Mouse (Mus musculus) forebrain, embryonic 16.5 days (tissue): Measurements from ENCODE around the gene Otulin. TPM values are rescaled to one million over a fixed set of nuclear protein-coding genes. Genes with fewer than 3 reads are reported as not detected.

Source experiments
- ATAC-seq: fragments of 200-750 bp; cut with Nextera tagmentation; 2 replicates; pipeline ENCODE4 v1.8.0; 2017; ENCODE audit warnings: mild to moderate bottlenecking, moderate library complexity
- H3K27ac ChIP-seq: fragments of 300-500 bp; sonication (generic); 2 replicates; pipeline ENCODE4 v1.5.1; 2014; ENCODE audit warnings: low read length, control low read depth
- H3K27me3 ChIP-seq: fragments of 300-500 bp; sonication (generic); replicated peaks from 2 replicates; pipeline ENCODE4 v1.6.1; 2014; ENCODE audit warnings: low read length; ENCODE audit not compliant: control insufficient read depth, insufficient read depth
- H3K36me3 ChIP-seq: fragments of 300-500 bp; sonication (generic); 2 replicates; pipeline ENCODE4 v1.6.1; 2014; ENCODE audit not compliant: control insufficient read depth, insufficient read depth
- H3K4me1 ChIP-seq: fragments of 300-500 bp; sonication (generic); replicated peaks from 2 replicates; pipeline ENCODE4 v1.6.1; 2014; ENCODE audit warnings: low read length; ENCODE audit not compliant: control insufficient read depth, insufficient read depth
- H3K4me2 ChIP-seq: fragments of 300-500 bp; sonication (generic); 2 replicates; pipeline ENCODE4 v1.6.1; 2014; ENCODE audit warnings: mild to moderate bottlenecking, low read length, control low read depth
- H3K4me3 ChIP-seq: fragments of 300-500 bp; sonication (generic); replicated peaks from 2 replicates; pipeline ENCODE4 v1.5.1; 2014; ENCODE audit warnings: mild to moderate bottlenecking, low read length, control low read depth
- H3K9ac ChIP-seq: fragments of 300-500 bp; sonication (generic); replicated peaks from 2 replicates; pipeline ENCODE4 v1.6.1; 2014; ENCODE audit warnings: low read depth, low read length, control low read depth
- H3K9me3 ChIP-seq: fragments of 300-500 bp; sonication (generic); 2 replicates; pipeline ENCODE4 v1.6.1; 2016; ENCODE audit warnings: low read length; ENCODE audit not compliant: control insufficient read depth
- WGBS: fragments of 180-500 bp; shearing (Covaris S2); extraction: QIAGEN DNeasy Blood & Tissue Kit; methylation state at CpG from one replicate; pipeline ENCODE4 v1.1.7; 2014; 5-methylcytosine and 5-hydroxymethylcytosine counted together
- polyA plus RNA-seq: library from polyadenylated mRNA; unstranded; fragments of >200 nt; fragmentation: Nextera tagmentation; extraction: Ambion mirVana; gene quantifications from 2 replicates; pipeline ENCODE4 v1.2.1, GENCODE M21; 2015

Gene Otulin
- polyA plus RNA-seq, 1 experiment from 2014 or later = 28.0 TPM

DNA sequence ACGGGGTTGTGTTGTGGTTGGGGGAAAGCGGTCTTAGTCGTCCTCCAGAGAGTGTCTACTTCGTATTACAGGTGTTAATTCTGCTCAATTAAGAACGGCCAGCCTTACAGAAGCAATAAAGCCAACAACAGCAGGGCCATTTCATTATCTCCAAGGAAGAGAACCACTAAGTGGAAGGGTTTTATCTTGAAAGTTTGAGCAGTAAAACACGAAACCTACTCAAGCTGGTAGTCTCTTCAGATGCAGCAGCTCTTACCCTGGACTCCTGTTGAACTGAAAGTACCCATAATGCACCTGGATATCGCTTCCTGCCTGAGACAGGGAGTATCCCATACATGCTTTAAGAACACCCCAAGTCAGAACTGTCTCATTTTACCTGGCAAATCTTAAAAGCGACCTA, 40.2 kb upstream of the Otulin start:
- H3K4me2 ChIP-seq = no peak overlapping the region
- H3K9me3 ChIP-seq = no peaks in the 10 kb centered on the region
- no peak overlapping the region for H3K4me3 ChIP-seq
- H3K4me1 ChIP-seq = no peaks in the 10 kb centered on the region
- no peaks in the 10 kb centered on the region for H3K27me3 ChIP-seq
- no peak overlapping the region for H3K9ac ChIP-seq
- H3K36me3 ChIP-seq = no peaks in the 10 kb centered on the region
- ATAC-seq = no peak
- 79% methylated on average over 8 of the region's 8 CpGs for WGBS
- no peak overlapping the region for H3K27ac ChIP-seq

DNA sequence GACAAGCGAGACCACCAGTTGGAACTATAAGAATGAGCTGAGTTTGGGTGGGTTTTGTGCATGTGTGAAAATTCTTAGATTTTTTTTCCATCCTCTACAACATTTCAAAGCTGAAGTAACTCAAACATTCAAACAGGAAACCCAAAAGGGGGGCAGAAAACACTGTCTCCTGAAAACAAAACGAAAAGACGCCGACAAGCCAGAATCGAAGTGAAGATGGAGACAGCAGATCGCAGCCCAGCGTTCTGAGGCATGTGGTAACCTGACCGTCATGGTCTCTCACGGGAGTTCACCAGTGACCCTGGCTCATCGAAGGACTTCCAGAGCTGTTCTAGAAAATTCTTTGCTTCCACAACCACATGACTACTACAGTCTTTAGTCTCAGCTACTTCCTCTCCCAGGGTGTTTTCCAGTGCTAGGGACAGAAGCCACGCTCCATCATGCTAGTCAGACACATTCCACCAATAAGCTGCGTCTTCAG, 39.5 kb upstream of the Otulin start:
- H3K4me3 ChIP-seq = no peak overlapping the region

DNA sequence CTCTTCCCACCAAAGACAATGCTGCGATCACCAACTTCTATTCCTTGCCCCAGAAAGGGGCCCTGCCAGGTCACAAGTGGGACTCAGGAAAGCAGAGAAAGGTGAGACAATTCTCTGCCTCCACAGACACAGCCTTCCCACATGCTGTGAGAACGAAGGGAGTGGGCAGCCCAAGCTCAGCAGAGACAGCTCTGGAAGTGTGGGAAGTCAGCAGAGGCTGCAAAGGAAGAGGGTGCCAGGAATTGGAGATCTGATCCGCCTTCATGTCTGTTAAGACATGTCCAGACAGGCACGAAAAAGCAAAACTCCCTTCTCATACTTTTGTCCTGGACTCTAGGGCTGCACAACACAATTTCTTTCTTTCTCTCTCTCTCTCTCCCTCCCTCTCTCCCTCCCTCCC, 38.8 kb upstream of the Otulin start:
- H3K36me3 ChIP-seq = no peaks in the 10 kb centered on the region
- no peak overlapping the region for H3K27ac ChIP-seq
- no peak overlapping the region for H3K4me2 ChIP-seq
- H3K4me3 ChIP-seq = no peak overlapping the region
- no peaks in the 10 kb centered on the region for H3K27me3 ChIP-seq
- 73% methylated on average over 4 of the region's 4 CpGs for WGBS
- H3K9ac ChIP-seq = no peak overlapping the region
- H3K4me1 ChIP-seq = no peaks in the 10 kb centered on the region
- ATAC-seq = no peak
- H3K9me3 ChIP-seq = no peaks in the 10 kb centered on the region

More for the DNA sequence above, 39.5 kb upstream of the Otulin start:
- ATAC-seq = no peak
- Histone ChIP-seq H3K36me3 (no peaks in the 10 kb centered on the region), H3K9ac (no peak overlapping the region), H3K27ac (no peak overlapping the region), H3K4me2 (no peak overlapping the region), H3K27me3 (no peaks in the 10 kb centered on the region), H3K9me3 (no peaks in the 10 kb centered on the region), H3K4me1 (no peaks in the 10 kb centered on the region)
- 84% methylated on average over 12 of the region's 12 CpGs for WGBS

DNA sequence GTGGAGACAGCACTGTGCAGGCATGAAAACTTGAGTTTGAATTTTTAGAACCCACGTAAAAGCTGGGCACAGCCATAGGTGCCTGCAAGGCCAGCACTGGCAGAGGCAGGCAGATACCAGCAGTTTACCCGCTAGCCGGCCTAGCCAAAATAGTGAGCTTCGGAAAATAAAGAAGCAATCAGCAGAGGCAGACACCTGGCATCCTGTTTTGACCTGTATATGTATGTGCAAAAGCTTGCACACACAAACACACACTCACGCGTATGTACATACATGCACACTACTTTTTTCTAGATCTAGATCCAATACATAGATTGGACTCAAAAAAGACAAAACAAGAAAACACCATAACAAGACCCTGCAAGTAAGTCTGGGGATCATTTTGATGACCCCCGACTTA, 38.1 kb upstream of the Otulin start:
- Histone ChIP-seq H3K27ac (no peak overlapping the region), H3K4me1 (no peaks in the 10 kb centered on the region), H3K4me2 (no peak overlapping the region), H3K9me3 (no peaks in the 10 kb centered on the region), H3K27me3 (no peaks in the 10 kb centered on the region), H3K4me3 (no peak overlapping the region), H3K9ac (no peak overlapping the region), H3K36me3 (no peaks in the 10 kb centered on the region)
- WGBS = 89% methylated on average over 7 of the region's 7 CpGs
- no peak for ATAC-seq

DNA sequence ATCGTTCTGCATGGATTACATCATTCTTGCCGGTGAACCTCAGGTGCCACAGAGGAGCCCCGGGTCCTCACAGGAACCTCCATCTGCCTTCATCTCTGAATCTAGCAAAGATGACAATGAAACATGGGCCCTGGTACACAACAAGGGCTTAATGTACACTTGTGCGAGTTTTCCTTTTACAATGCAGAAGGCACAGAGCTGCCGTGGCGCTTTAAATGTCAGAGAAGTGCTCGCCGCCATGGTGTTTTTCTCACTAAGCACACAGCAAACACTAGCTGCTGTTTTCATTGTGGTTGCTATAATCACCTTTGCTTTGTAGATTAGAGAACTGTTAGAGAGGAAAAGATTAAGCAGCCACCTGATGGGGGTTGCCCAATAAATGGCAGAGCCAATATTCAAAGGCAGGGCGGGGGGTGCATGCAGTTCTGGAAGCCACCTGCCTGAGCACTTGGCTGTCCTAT, 37.5 kb upstream of the Otulin start:
- WGBS = 64% methylated on average over 9 of the region's 9 CpGs
- no peaks in the 10 kb centered on the region for H3K9me3 ChIP-seq
- no peak for ATAC-seq
- H3K27ac ChIP-seq = no peak overlapping the region
- no peaks in the 10 kb centered on the region for H3K27me3 ChIP-seq
- no peaks in the 10 kb centered on the region for H3K4me1 ChIP-seq
- no peak overlapping the region for H3K9ac ChIP-seq
- H3K4me3 ChIP-seq = no peak overlapping the region
- H3K4me2 ChIP-seq = no peak overlapping the region
- H3K36me3 ChIP-seq = no peaks in the 10 kb centered on the region

DNA sequence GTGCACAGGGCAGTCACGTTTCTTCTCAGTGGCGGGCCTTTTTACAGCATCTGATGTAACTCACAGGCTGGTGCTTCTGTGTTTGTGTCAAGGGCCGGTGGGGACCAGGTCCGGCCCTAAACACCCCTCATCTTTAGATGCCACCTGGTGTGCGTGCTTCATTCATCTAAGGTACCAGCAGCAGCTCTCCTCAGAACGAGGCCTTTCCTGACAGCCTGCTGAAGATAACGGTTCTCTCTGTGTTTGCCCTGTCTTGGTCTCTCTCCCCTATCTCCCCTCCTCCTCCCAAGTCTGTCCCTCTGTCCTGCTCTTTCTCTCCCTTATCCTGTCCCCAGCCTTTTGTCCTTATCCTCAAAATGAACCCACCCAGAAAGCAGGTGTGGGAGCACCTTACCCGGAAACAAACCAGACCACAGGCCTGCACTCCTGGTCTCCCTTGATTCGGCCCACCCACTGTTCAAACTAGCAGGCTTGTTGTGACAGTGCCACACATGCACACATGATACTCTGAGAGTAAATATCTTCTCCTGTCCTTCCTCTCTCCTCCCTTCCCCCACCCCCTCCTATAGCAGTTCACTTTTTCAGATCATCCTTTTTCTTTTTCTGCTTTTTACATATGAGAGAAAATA, 36.5 kb upstream of the Otulin start:
- H3K4me1 ChIP-seq = no peaks in the 10 kb centered on the region
- H3K27me3 ChIP-seq = no peaks in the 10 kb centered on the region
- H3K4me3 ChIP-seq = no peak overlapping the region
- no peak for ATAC-seq
- H3K9ac ChIP-seq = no peak overlapping the region
- 55% methylated on average over 9 of the region's 9 CpGs for WGBS
- H3K4me2 ChIP-seq = no peak overlapping the region
- no peaks in the 10 kb centered on the region for H3K36me3 ChIP-seq
- no peaks in the 10 kb centered on the region for H3K9me3 ChIP-seq
- H3K27ac ChIP-seq = no peak overlapping the region

DNA sequence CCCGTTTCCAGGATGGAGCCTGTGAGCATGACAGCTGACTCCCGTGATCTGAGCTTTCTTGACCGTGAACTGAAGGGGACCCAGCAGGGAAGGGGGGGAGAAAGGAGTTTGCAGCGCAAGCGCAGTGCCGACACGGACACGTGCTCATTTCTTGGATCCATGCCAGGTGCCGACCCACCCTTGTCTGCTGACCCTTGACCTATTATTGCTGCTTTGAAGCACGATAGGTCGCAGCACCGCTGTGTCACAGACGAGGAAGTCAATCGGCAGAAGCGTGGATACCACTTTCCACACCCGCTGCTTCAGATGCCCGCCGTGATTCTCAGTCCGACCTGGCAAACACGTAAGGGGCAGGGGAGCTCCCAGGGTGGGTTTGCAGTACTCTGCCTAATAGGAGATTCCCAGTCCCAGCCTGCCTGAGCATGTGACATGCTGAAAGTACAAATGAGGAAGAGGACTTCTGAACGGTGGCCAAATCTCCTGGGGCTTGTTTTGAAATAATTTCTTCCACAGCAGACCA, 35.0 kb upstream of the Otulin start:
- Histone ChIP-seq H3K27me3 (no peaks in the 10 kb centered on the region), H3K9ac (no peak overlapping the region; the same call in 1 of the 2 replicates), H3K36me3 (no peaks in the 10 kb centered on the region), H3K27ac (no peak overlapping the region), H3K4me2 (peak overlapping the region; percentile 8; the same call in 1 of the 2 replicates), H3K4me1 (no peaks in the 10 kb centered on the region), H3K4me3 (no peak overlapping the region), H3K9me3 (no peaks in the 10 kb centered on the region)
- 63% methylated on average over 21 of the region's 21 CpGs for WGBS
- ATAC-seq = no peak

DNA sequence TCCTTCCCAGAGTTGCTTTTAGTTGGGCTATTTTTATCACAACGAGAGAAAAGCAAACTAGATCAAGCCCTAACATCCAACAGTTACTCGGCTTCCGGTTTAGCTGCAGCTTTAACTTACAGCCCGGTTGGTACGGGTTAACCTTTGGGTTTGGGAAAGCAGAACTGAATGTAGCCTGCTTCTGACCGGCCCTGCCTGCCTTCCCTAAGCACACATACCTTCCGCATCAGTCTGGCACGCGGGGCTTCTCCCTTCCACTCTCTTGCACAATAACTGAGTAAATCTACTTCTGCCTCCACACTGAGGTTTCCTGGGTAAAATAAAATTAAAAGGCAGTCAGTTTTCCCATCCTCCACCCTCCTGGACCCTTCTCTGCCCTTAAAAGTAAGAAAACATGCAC, 33.6 kb upstream of the Otulin start:
- H3K9me3 ChIP-seq = no peaks in the 10 kb centered on the region
- ATAC-seq = no peak
- no peak overlapping the region for H3K9ac ChIP-seq
- H3K4me3 ChIP-seq = no peak overlapping the region
- no peaks in the 10 kb centered on the region for H3K36me3 ChIP-seq
- H3K4me2 ChIP-seq = no peak overlapping the region
- H3K27me3 ChIP-seq = no peaks in the 10 kb centered on the region
- H3K27ac ChIP-seq = no peak overlapping the region
- H3K4me1 ChIP-seq = no peaks in the 10 kb centered on the region
- WGBS = 93% methylated on average over 9 of the region's 9 CpGs

DNA sequence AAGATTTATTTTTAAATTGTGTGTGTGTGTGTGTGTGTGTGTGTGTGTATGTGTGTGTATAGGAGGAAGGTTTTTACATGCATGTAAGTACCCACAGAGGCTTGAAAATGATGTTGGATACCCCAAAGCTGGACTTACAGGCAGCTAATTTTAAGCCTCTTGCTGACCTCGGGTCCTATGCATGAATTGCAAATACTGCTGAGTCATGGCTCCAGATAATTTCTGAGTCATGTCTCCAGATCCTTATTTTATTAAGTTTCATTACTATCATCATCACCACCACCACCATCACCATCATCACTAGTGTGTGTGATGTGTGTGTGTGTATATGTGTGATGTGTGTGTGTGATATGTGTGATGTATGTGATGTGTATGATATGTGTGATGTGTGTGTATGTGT, 32.2 kb upstream of the Otulin start:
- H3K36me3 ChIP-seq = no peaks in the 10 kb centered on the region
- H3K4me3 ChIP-seq = no peak overlapping the region
- no peak overlapping the region for H3K27ac ChIP-seq
- H3K27me3 ChIP-seq = no peaks in the 10 kb centered on the region
- no peaks in the 10 kb centered on the region for H3K4me1 ChIP-seq
- H3K9ac ChIP-seq = no peak overlapping the region
- WGBS = 55% methylated on average over 1 of the region's 1 CpGs
- no peak for ATAC-seq
- H3K4me2 ChIP-seq = no peak overlapping the region
- no peaks in the 10 kb centered on the region for H3K9me3 ChIP-seq
